Mouse (Mus musculus): Measurements from ENCODE around the gene Numb. TPM values are rescaled to one million over a fixed set of nuclear protein-coding genes. Genes with fewer than 3 reads are reported as not detected.
A peak's percentile ranks its signal among the peaks of the same experiment; 100 is the strongest.

Numb gene
- total RNA-seq, 2 experiments from 2014 or later = 34.5 to 37.1 TPM

GRCm38 (mm10) chr12:83781640-83782278 lies 140.0 kb downstream of the Numb start:
- DNase-seq = no peak

- no peak for DNase-seq
Observed at GRCm38 (mm10) chr12:83781204-83781603, 140.5 kb downstream of the Numb start.

- no peak for DNase-seq
Observed at GRCm38 (mm10) chr12:83780181-83780580, 141.6 kb downstream of the Numb start.

- DNase-seq = no peak
Observed at GRCm38 (mm10) chr12:83776766-83777165, 145.0 kb downstream of the Numb start.

- DNase-seq = no peak
Observed at GRCm38 (mm10) chr12:83775621-83776020, 146.1 kb downstream of the Numb start.

- peak; percentile 83 for DNase-seq
Observed at GRCm38 (mm10) chr12:83770418-83771256, 151.1 kb downstream of the Numb start.

- DNase-seq = no peak
Observed at GRCm38 (mm10) chr12:83768235-83768899, 153.4 kb downstream of the Numb start.

GRCm38 (mm10) chr12:83767833-83768232 lies 153.9 kb downstream of the Numb start:
- DNase-seq = no peak

GRCm38 (mm10) chr12:83765965-83766603 lies 155.7 kb downstream of the Numb start:
- no peak for DNase-seq

GRCm38 (mm10) chr12:83764519-83764918 lies 157.2 kb downstream of the Numb start:
- no peak for DNase-seq

GRCm38 (mm10) chr12:83764044-83764365 lies 157.7 kb downstream of the Numb start:
- DNase-seq = no peak

- DNase-seq = peak; percentile 53
Observed at GRCm38 (mm10) chr12:83763311-83764043, 158.3 kb downstream of the Numb start, which contains the start of gene Papln. Gene Papln (plus strand): TSS chr12:83763634.

GRCm38 (mm10) chr12:83762706-83763105 lies 159.0 kb downstream of the Numb start:
- DNase-seq = no peak

- no peak for DNase-seq
Observed at GRCm38 (mm10) chr12:83760201-83760600, 161.5 kb downstream of the Numb start.

- DNase-seq = no peak
Observed at GRCm38 (mm10) chr12:83758735-83759134, 163.0 kb downstream of the Numb start.

- peak; percentile 50 for DNase-seq
Observed at GRCm38 (mm10) chr12:83752495-83752894, 169.2 kb downstream of the Numb start.

- DNase-seq = no peak
Observed at GRCm38 (mm10) chr12:83749186-83749585, 172.5 kb downstream of the Numb start.

Other genes starting within 250 kb of the Numb start
- 10 to 100 TPM; 43.7 to 44.7 TPM for gene Psen1, start 233.8 kb downstream of the Numb start, total RNA-seq (2021)
- 10 to 100 TPM; 13.2 to 15.7 TPM for gene Papln, start 158.3 kb downstream of the Numb start, total RNA-seq (2021)
- gene Riox1, start 28.7 kb upstream of the Numb start, total RNA-seq (2021) = 10 to 100 TPM; 10.6 to 10.8 TPM
- under 1 TPM in 1 of 2 experiments, not detected in 1; 0.09 TPM for gene Heatr4, start 62.9 kb upstream of the Numb start, total RNA-seq (2021)
- gene Acot2, start 65.9 kb upstream of the Numb start, total RNA-seq (2021) = 100 to 1,000 TPM; 204 to 209 TPM
- 100 to 1,000 TPM; 161 to 177 TPM for gene Acot1, start 87.6 kb upstream of the Numb start, total RNA-seq (2021)
- gene Acot4, start 116.4 kb upstream of the Numb start, total RNA-seq (2021) = 1 to 10 TPM; 1.3 to 1.5 TPM
- gene Gm49366, start 117.0 kb upstream of the Numb start, total RNA-seq (2021) = not detected
- 1 to 10 TPM; 2.2 to 2.5 TPM for gene Acot3, start 130.2 kb upstream of the Numb start, total RNA-seq (2021)
- gene Acot5, start 147.4 kb upstream of the Numb start, total RNA-seq (2021) = under 1 TPM in 1 of 2 experiments, not detected in 1; 0.21 TPM
- gene Acot6, start 178.7 kb upstream of the Numb start, total RNA-seq (2021) = 1 to 10 TPM; 2.9 to 3.4 TPM
- 10 to 100 TPM in 1 of 2 experiments, 1 to 10 TPM in 1; 9.2 to 12.3 TPM for gene Dnal1, start 192.4 kb upstream of the Numb start, total RNA-seq (2021)
- gene Pnma1, start 226.6 kb upstream of the Numb start, total RNA-seq (2021) = under 1 TPM; 0.54 to 0.62 TPM